Mouse (Mus musculus) ES-E14 (cell line): Measurements from ENCODE around the gene Pard3.

Experiments
- CHD2 ChIP-seq: IDR thresholded peaks from 2 replicates; pipeline ENCODE4 v1.6.1; 2014; ENCODE audit warnings: mild to moderate bottlenecking, low read depth, low read length, inconsistent platforms
- HCFC1 ChIP-seq: IDR thresholded peaks from 2 replicates; pipeline ENCODE4 v1.6.1; 2012; ENCODE audit warnings: low read length, inconsistent platforms, borderline replicate concordance; ENCODE audit not compliant: insufficient read depth
- MAFK ChIP-seq: IDR thresholded peaks from 2 replicates; pipeline ENCODE4 v1.6.1; 2014; ENCODE audit warnings: mild to moderate bottlenecking, low read depth, low read length, inconsistent platforms; ENCODE audit not compliant: insufficient read depth
- ZC3H11A ChIP-seq: IDR thresholded peaks from 2 replicates; pipeline ENCODE4 v1.6.1; 2012; ENCODE audit warnings: low read depth, mild to moderate bottlenecking, inconsistent platforms, low read length, borderline replicate concordance

DNA sequence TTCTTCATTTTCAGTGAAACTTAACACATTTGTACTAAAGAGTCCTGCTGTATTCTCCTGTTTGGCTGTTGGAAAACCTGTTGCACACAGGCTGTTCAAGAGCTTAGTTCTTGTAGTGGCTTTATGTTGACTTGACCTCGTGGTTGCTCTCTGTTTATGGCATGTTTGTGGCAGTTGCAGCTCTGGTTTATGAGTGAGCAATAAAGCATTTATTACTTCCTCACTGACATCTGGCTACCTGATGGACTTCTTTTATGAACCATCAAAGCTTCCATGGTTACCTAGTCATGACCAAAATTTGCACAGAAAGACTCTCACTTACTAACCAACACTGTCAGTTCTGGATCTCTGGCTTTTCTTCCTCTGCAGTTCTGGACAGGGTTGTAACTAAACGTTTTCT lies 314.1 kb downstream of the Pard3 start:
- TF ChIP-seq HCFC1 (no peak), MAFK (no peak), CHD2 (no peak), ZC3H11A (no peak)
